In the genomic region with DNA sequence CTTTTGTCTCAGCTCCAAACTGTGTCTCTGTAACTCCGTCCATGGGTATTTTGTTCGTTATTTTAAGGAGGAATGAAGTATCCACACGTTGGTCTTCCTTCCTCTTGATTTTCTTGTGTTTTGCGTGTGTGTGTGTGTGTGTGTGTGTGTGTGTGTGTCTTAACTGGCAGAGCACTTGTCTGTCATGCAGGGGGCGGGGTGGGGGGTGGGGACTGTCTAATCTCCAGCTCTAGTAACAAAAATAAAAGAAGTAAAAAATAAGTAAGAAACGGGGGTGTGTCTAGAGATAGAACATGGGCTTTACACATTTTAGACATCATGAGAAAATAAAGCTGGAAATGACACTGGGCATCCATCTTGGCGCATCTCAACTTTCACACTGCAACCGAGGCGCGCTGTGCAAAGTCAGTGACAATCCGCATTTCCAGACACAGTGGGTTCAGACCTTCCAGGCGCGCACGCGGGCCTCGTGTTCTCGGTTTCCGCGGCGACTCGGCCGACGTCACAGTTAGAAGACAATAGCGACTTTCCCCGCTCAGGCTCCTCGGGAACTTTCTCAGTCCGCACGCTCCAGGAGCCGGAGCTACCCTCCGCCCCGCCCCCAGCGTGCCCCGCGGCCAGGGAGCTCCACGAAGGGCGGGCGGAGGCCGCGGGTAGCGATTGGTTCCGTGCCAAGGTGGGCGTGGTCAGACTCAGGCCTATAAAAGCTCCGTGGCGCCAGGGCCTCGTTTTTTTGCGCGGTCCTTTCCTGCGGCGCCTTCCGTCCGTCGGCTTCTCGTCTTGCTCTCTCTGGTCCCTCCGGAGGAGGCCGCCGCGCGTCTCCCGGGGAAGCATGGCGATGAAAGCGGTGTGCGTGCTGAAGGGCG, we compare ENCODE assay signal across 8 mouse cellular contexts. TPM values are rescaled to one million over a fixed set of nuclear protein-coding genes. Genes with fewer than 3 reads are reported as not detected.
DNase-seq lines count a peak whose midpoint lies in the region; ATAC-seq and TF ChIP-seq lines count a peak whose summit lies in the region.

A gene (plus strand): TSS at position 729 of the 866 bp plus-strand sequence.

- peak; percentile 81 for DNase-seq in WW6 (ENCODE audit: low read depth, low spot score)
- peak; percentile 98 for DNase-seq in cerebellum, postnatal 4 days (ENCODE audit: low spot score in 2 of 2)
- peak; percentile 97 for DNase-seq in gastrocnemius, adult 2 months
- DNase-seq in hindbrain, postnatal 0 days (ENCODE audit: low spot score): peak; percentile 96
- DNase-seq in left cerebral cortex, adult 2 months (ENCODE audit: extremely low spot score in 1 of 2, low spot score in 2 of 2): peak; percentile 95 to 96
- DNase-seq in right cerebral cortex, adult 2 months (ENCODE audit: low spot score in 2 of 2): peak; percentile 91 to 95
- peak; percentile 97 for DNase-seq in urinary bladder, postnatal 14 days (ENCODE audit: low spot score)

- H3K9me3 ChIP-seq in hindbrain, postnatal 0 days (ENCODE audit: low read length): no peaks in the 10 kb centered on the region

- peak within 1 kb of the TSS; percentile 98 for H3K27ac ChIP-seq in gastrocnemius, adult 2 months
- H3K27ac ChIP-seq in hindbrain, postnatal 0 days: peak within 1 kb of the TSS; percentile 95
- peak within 1 kb of the TSS; percentile 94 for H3K27ac ChIP-seq in left cerebral cortex, adult 2 months

- peaks cover 9% of the 10 kb centered on the region for H3K4me1 ChIP-seq in hindbrain, postnatal 0 days (ENCODE audit: insufficient read depth, low read length)

- H3K9ac ChIP-seq in hindbrain, postnatal 0 days (replicated peaks; ENCODE audit: low read length): peak within 1 kb of the TSS; percentile 94

- intact Hi-C loops in gastrocnemius, adult 2 months (cut with DNase I): loop anchor here (2.0 to 5.0 kb wide), 2 partner anchors 47 to 63 kb away; no protein-coding TSS in a partner anchor
- intact Hi-C loops in left cerebral cortex, adult 2 months (cut with DNase I): loop anchor here (2.0 kb wide), 1 partner anchor 63 kb away; no protein-coding TSS in a partner anchor

- peak within 1 kb of the TSS; percentile 76 for H3K4me2 ChIP-seq in hindbrain, postnatal 0 days (ENCODE audit: low read depth, low read length)

- WGBS in hindbrain, postnatal 0 days: 1% methylated on average over 60 of the region's 63 CpGs

- no peak for TF ChIP-seq CTCF in gastrocnemius, adult 2 months (IDR thresholded peaks at IDR 0.05)
- no peak for TF ChIP-seq CTCF in hindbrain, postnatal 0 days (IDR thresholded peaks at IDR 0.05; ENCODE audit: low read depth)
- no peak for TF ChIP-seq CTCF in left cerebral cortex, adult 2 months (IDR thresholded peaks at IDR 0.05)

- H3K4me3 ChIP-seq in gastrocnemius, adult 2 months: peak within 1 kb of the TSS; percentile 95
- peak within 1 kb of the TSS; percentile 98 for H3K4me3 ChIP-seq in hindbrain, postnatal 0 days (ENCODE audit: low read length)
- H3K4me3 ChIP-seq in left cerebral cortex, adult 2 months: peak within 1 kb of the TSS; percentile 68

- no peaks in the 10 kb centered on the region for H3K27me3 ChIP-seq in hindbrain, postnatal 0 days (ENCODE audit: insufficient read depth, low read length)

- peak; percentile 93 for ATAC-seq in hindbrain, postnatal 0 days
- peak; percentile 91 for ATAC-seq in megakaryocyte, adult 5-6 weeks (ENCODE audit: poor library complexity, severe bottlenecking)

- peaks cover 4% of the 10 kb centered on the region; the same call in 1 of the 2 replicates for H3K36me3 ChIP-seq in hindbrain, postnatal 0 days (ENCODE audit: insufficient read depth, low read length)

RNA-seq across cellular contexts. Expression of the gene that starts here (rescaled TPM):
- 100 to 1,000 TPM; 292 to 307 TPM for total RNA-seq in gastrocnemius, adult 2 months (2021)
- 185 and 217 TPM in 2 replicates for total RNA-seq in hindbrain, postnatal 0 days (2014; rRNA removed)
- 1,314 and 1,323 TPM in 2 replicates for polyA plus RNA-seq in hindbrain, postnatal 0 days (2015; fragmentation: Nextera tagmentation; extraction: Ambion mirVana)
- 100 to 1,000 TPM; 411 TPM for total RNA-seq in left cerebral cortex, adult 2 months (2021)
- 695 and 733 TPM in 2 replicates for total RNA-seq in megakaryocyte, adult 5-6 weeks (2015)
- 791 and 806 TPM in 2 replicates for total RNA-seq in megakaryocyte, adult 5-6 weeks (2017)

Comparison
In these comparisons a context has a peak if more than half of its experiments do, and no peak if none do; other contexts are left out.
1. Peak in every context shown above with its lines: DNase-seq, ATAC-seq, H3K4me3 ChIP-seq and H3K27ac ChIP-seq.